Mouse (Mus musculus) embryonic stem cell, embryonic (primary cell): ENCODE data around the gene Dnaaf1.

Experiments used
- CTCF ChIA-PET, 4 experiments: fragments of 300-600 bp in 2 of 4; fragments of 350-600 bp in 2 of 4; sonication (Branson Sonifier 250); formaldehyde crosslinking; loops; one replicate each; lab custom pipeline; 2022; ENCODE audit warnings: inconsistent platforms in 2 of 4; lab: Charles Lee
- POLR2A ChIA-PET, 4 experiments: fragments of 300-600 bp in 2 of 4; fragments of 350-600 bp in 2 of 4; sonication (Branson Sonifier 250); formaldehyde crosslinking; loops; one replicate each; lab custom pipeline; 2022; ENCODE audit warnings: antibody characterized with exemption in 4 of 4, inconsistent platforms in 1 of 4; lab: Charles Lee

The Dnaaf1 gene

DNA sequence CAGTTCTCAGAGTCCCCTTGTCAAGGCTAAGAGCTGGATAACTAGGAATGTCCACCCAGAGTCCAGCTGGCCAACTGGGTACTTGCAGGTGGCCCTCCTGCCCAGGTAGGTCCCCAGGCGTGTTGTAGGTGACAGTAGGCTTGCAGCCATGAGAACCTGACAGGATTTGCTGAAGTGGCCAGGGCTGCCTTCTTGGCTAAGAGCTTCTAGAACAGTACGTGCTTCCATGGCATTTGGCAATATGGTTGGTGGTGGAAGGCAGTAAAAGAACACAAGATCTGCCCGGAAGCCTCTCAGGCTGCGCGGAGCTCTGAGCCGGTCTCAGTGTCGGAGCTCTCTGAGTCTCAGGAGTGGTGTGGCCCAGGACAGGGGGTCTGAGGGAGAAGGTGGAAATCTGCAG, 49.9 kb downstream of the Dnaaf1 start:
- ChIA-PET POLR2A (interaction anchor here in 3 of 4 experiments (0.8 to 2.1 kb wide), 8 partner anchors 8 to 66 kb away, joined by 3 to 11 read pairs (median 4); partner anchors contain the start of genes Kcng4 (in 1 of the 3) and Mbtps1 (in 1 of the 3)), CTCF (interaction anchor here in 3 of 4 experiments (0.8 to 1.5 kb wide), 7 partner anchors 45 to 240 kb away, joined by 3 to 5 read pairs (median 3); no protein-coding TSS in a partner anchor)

- POLR2A ChIA-PET, result interaction anchor here in 3 of 4 experiments (0.6 to 2.1 kb wide), 7 partner anchors 10 to 68 kb away, joined by 3 to 11 read pairs (median 4); partner anchors contain the start of genes Mbtps1 (in 2 of the 3) and Kcng4 (in 1 of the 3)
- CTCF ChIA-PET, result interaction anchor here (0.6 to 1.5 kb wide), 11 partner anchors 11 to 388 kb away, joined by 3 to 9 read pairs (median 3); no protein-coding TSS in a partner anchor
Observed at GRCm38 (mm10) chr8:119625788-119626187, 50.8 kb downstream of the Dnaaf1 start.

DNA sequence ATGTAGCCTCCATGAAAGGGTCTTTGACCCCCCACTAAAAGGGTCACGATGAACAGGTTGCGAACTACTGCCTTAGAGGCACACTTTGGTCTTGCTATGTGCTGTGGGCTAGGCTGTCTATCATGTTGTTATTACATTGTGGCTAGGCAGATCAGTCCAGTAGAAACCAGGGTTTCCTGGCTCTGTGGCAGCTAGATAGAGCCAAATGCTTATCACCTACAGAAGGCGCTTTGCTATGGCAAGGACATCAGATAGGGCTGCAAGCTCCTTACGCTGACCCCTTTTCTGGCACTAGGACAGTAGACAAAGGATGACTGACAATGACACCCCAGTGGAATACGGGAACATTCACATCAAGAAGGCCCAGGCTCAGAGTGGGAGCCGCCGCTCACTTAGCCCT, 52.2 kb downstream of the Dnaaf1 start:
- ChIA-PET POLR2A (interaction anchor here in 3 of 4 experiments (0.6 to 2.3 kb wide), 5 partner anchors 9 to 1866 kb away, joined by 3 to 10 read pairs (median 4); partner anchors contain the start of genes Mbtps1 (in 2 of the 3) and Taf1c (in 1 of the 3)), CTCF (interaction anchor here in 2 of 4 experiments (1.2 to 2.3 kb wide), 3 partner anchors 49 to 213 kb away, joined by 3 to 13 read pairs (median 4); no protein-coding TSS in a partner anchor)

DNA sequence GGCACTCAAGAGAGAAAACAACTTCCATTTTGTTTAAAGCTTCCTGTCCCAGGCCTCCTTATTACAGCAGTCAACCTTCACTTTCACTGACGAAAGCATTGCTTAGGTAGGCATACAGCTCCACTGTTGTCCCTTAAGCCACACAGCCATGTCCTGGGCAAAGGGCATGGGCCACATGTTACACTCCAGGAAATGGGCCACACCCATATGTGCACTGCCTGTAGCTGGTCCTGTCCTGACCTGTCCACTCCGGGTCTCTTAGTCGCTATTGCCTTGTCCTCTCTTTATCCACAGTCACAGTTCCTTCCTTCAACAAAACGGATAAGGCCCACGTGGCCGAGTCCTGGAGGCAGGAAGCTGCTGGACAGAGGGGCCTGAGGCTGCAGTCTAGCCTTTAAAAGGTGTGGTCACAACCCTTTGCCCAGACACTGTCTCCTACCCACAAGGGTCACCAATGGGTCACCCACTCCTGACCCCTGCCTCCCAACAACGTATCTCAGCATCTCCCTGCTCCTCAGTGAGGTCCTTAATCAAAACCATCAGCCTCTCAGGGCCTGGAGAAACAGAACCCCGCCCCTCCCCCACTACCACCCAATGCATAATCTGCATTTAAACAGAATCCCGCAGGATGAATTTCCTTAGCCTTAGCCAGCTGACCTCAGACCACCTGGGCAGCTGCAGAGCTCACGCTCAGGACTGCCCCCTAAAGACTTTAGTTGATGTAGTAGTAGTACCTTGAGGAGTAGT, 52.8 kb downstream of the Dnaaf1 start:
- ChIA-PET CTCF (interaction anchor here (0.6 to 2.3 kb wide), 12 partner anchors 11 to 1610 kb away, joined by 3 to 13 read pairs (median 3); no protein-coding TSS in a partner anchor), POLR2A (interaction anchor here in 3 of 4 experiments (0.6 to 2.3 kb wide), 9 partner anchors 9 to 1866 kb away, joined by 3 to 10 read pairs (median 4); partner anchors contain the start of genes Mbtps1 (in 2 of the 3), Slc38a8 (in 1 of the 3) and Taf1c (in 1 of the 3))

GRCm38 (mm10) chr8:119630841-119631240, 55.8 kb downstream of the Dnaaf1 start:
- POLR2A ChIA-PET, result interaction anchor here in 2 of 4 experiments (1.1 to 2.2 kb wide), 4 partner anchors 8 to 72 kb away, joined by 3 to 16 read pairs (median 9); partner anchors contain the start of gene Mbtps1 (in 1 of the 2)
- CTCF ChIA-PET, result interaction anchor here in 1 of 4 experiments (0.6 to 1.7 kb wide), 2 partner anchors 29 to 39 kb away, joined by 6 read pairs; no protein-coding TSS in a partner anchor

DNA sequence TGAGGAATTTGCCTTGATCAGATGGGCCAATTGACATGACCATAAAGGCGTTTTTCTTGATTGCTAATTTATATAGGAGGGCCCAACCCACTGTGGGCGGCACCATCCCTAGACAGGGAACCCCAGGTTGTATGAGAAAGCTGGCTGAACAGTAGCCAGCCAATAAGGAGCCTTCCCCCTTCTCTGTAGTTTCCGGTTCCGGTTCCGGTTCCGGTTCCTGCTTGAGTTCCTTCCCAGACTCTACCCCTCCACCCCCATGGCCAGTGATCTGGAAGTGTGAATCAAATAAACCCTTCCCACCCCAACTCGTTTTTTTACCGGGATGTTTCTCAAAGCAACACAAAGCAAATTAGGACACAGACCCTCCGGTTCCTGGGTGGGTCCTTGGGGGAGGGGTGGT, 57.2 kb downstream of the Dnaaf1 start:
- ChIA-PET POLR2A (interaction anchor here in 3 of 4 experiments (0.5 to 2.6 kb wide), 14 partner anchors 9 to 619 kb away, joined by 3 to 16 read pairs (median 4); partner anchors contain the start of genes Mbtps1 (in 2 of the 3), Adad2 (in 1 of the 3), Taf1c (in 1 of the 3) and Tldc1 (in 1 of the 3)), CTCF (interaction anchor here in 3 of 4 experiments (0.6 to 2.6 kb wide), 8 partner anchors 37 to 219 kb away, joined by 3 to 11 read pairs (median 4); no protein-coding TSS in a partner anchor)

DNA sequence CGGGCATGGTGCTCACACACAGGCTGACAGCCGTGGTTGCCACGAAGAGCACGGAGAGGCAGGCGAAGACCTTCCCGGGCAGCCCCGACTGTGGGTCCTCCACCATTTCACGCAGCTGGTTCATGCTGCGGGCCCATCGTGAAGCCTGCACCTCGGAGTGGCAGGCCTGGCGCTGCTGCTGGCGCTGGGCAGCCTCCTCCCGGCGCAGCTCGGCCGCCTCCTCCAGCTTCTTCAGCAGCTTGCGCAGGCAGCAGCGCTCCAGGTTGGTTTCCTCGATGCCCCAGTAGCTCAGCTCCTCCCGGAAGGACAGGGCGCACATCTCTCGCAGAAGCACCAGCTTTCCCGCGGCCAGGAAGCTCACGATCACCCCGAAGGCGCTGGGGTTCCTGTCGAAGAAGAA, 57.9 kb downstream of the Dnaaf1 start:
- ChIA-PET CTCF (interaction anchor here (0.6 to 2.6 kb wide), 12 partner anchors 28 to 220 kb away, joined by 3 to 11 read pairs (median 4); partner anchors contain the start of gene Taf1c (in 1 of the 4)), POLR2A (interaction anchor here in 3 of 4 experiments (0.6 to 2.6 kb wide), 18 partner anchors 8 to 618 kb away, joined by 3 to 16 read pairs (median 4); partner anchors contain the start of genes Mbtps1 (in 2 of the 3), Taf1c (in 2 of the 3), Adad2 (in 1 of the 3) and Tldc1 (in 1 of the 3))

DNA sequence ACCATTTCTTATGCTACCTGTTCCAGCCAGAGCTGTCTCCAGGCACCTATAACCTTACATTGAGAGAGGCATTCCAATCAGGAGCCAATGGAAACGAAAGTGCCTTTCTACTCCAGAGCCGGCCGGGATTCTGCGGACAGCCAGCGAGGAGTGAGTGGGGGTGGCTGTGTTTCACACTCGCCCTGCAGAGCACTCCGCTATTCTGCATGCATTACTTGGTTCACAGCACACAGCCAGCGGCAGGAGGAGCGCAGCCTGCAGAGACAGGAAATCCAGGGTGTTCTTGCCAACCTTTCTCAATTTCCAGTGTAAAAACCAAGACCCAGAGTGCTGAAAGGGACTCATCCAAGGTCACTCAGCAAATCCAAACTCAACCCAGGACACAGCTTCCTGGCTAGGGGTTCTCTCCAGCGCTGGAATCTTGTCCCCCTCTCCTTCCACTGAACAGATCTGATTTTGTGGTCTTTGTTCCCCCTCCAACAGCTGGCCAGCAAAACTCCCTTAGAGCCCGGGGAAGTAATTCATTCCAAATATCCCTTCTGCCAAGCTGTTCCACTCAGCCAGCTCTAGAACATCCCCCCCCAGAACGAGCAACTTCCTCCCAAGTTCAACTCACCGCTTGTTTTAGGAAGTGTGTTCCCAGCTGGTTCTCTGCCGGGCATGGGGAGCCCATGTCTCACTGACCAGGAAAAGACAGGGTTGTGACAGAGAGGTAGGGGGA, 59.7 kb downstream of the Dnaaf1 start:
- ChIA-PET CTCF (interaction anchor here (0.6 to 2.1 kb wide), 8 partner anchors 21 to 223 kb away, joined by 3 to 11 read pairs (median 3); no protein-coding TSS in a partner anchor), POLR2A (interaction anchor here in 3 of 4 experiments (0.6 to 1.8 kb wide), 5 partner anchors 10 to 281 kb away, joined by 3 to 5 read pairs (median 4); no protein-coding TSS in a partner anchor)

DNA sequence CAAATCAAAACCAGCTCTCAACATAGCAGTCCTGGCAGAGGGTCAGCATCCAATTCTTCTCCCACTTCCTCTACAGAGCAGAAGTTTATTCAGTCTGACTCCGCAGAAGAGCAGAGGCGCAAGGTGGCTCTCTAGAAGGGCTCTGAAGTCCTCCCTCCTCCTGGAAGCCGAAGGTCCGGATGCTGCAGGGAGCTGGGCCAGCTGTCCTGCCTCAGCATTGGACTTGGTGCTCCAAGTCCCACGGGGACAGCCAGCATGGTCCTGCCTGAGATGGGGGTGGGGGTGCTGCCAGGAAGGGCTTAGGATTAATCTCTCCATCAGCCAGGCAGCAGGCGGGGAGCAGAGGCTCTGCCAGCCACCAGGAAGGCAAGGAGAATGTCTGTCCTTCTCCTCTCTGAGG, 60.3 kb downstream of the Dnaaf1 start, which contains the start of gene Kcng4:
Gene Kcng4, minus strand, starts transcription at position 303 of the 400 bp plus-strand sequence.
- ChIA-PET CTCF (interaction anchor here (0.6 to 2.1 kb wide), 9 partner anchors 21 to 275 kb away, joined by 3 to 11 read pairs (median 4); no protein-coding TSS in a partner anchor), POLR2A (interaction anchor here in 3 of 4 experiments (0.6 to 1.8 kb wide), 5 partner anchors 9 to 984 kb away, joined by 3 to 17 read pairs (median 4); no protein-coding TSS in a partner anchor)

DNA sequence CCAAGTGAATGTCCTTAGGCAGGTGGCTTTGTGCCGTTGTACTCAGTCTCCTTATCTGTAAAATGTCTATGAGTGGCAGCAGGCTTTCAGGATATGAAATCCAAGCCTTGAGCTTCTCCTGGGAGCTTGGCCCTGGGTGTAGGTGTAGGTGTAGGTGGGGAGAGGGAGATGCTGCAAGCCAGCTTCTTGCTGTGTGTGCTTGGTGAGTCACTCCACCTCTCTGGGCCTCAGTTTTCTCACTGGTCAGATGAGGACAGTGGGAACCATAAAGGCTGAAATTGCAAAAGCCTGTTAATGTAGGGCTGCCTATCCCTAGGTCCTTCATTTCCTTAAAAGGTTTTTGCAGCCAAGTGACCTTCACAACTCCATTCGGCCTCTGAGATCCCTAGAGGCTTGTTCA, 60.9 kb downstream of the Dnaaf1 start:
- CTCF ChIA-PET, result interaction anchor here in 3 of 4 experiments (0.6 to 2.1 kb wide), 10 partner anchors 10 to 276 kb away, joined by 3 to 11 read pairs (median 4); no protein-coding TSS in a partner anchor
- POLR2A ChIA-PET, result interaction anchor here in 3 of 4 experiments (0.6 to 1.8 kb wide), 4 partner anchors 11 to 983 kb away, joined by 3 to 17 read pairs (median 4); partner anchors contain the start of gene Mbtps1 (in 1 of the 3)

GRCm38 (mm10) chr8:119636766-119637165, 61.7 kb downstream of the Dnaaf1 start:
- CTCF ChIA-PET, result interaction anchor here in 3 of 4 experiments (0.6 to 1.3 kb wide), 3 partner anchors 11 to 33 kb away, joined by 3 to 4 read pairs (median 3); no protein-coding TSS in a partner anchor
- POLR2A ChIA-PET, result interaction anchor here in 1 of 4 experiments (1.3 kb wide), 1 partner anchor 78 kb away, joined by 3 read pairs; the partner anchor contains the start of gene Mbtps1

DNA sequence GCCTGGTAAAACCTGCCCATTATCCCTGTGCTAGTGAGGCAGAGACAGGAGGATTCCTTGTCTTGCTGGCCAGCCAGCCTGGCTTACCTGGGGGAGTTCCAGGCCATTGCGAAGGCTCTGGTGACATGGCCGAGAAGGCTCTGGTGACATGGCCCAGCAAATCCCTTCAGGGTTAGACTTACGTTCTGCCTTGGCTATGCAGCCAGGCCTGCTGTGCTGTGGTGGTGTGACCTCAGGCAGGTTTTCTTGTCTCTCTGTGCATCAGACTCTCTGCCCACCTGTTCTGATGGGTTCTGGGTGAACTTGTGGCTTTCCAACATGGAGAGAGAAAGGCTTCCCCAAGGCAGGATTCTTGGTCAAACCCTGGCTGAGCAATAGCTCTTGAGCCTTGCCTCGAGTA, 62.3 kb downstream of the Dnaaf1 start:
- POLR2A ChIA-PET, result interaction anchor here in 1 of 4 experiments (0.6 to 0.9 kb wide), 2 partner anchors 123 to 136 kb away, joined by 3 read pairs; partner anchors contain the start of gene Slc38a8
- CTCF ChIA-PET, result no interaction called here

- ChIA-PET CTCF (interaction anchor here in 2 of 4 experiments (0.5 to 1.1 kb wide), 2 partner anchors 9 to 10 kb away, joined by 3 read pairs; no protein-coding TSS in a partner anchor), POLR2A (interaction anchor here in 1 of 4 experiments (0.9 kb wide), 1 partner anchor 137 kb away, joined by 3 read pairs; the partner anchor contains the start of gene Slc38a8)
Observed at GRCm38 (mm10) chr8:119638261-119638660, 63.2 kb downstream of the Dnaaf1 start.

DNA sequence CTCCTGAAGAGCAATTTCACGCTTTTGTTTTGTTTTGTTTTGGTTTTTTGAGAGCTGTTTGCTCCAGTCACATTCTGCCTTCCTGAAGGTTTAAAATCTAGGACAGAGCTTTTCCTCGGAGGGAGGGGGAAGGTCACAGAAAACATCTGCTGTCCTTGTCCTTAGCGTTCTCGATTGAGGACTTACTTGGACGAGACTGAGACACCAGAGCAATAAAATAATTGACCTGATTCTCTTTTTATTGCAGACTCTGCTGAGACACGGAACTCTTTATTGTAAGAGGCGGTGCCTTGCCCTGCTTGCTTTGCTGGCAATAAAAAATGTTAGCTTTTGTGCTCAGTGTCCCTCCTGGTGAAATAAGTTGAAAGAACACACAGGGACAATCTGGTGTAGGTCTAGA, 64.8 kb downstream of the Dnaaf1 start:
- ChIA-PET CTCF (interaction anchor here in 3 of 4 experiments (0.6 to 1.5 kb wide), 6 partner anchors 14 to 895 kb away, joined by 3 to 6 read pairs (median 4); no protein-coding TSS in a partner anchor), POLR2A (interaction anchor here in 2 of 4 experiments (0.7 to 1.0 kb wide), 2 partner anchors 17 to 213 kb away, joined by 3 read pairs; no protein-coding TSS in a partner anchor)

DNA sequence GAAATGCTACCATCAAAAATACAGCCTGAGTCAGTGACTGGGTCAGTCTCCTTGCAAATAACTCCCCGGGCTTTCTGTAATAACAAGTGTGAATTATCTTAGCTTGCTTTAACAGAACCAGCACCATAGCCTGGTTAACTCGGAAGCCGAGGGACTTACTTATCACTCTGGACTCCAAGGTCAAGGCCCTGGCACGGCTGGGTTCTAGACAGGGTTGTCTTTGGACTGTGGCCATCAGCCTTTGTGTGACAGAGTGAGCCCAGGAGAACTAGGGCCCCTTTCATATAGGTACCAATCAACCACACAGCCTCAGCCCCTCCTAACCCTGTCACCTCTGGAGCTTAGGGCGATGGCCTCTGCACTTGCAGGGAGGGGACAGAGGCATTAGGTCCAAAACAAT, 66.0 kb downstream of the Dnaaf1 start:
- ChIA-PET POLR2A (no interaction called here), CTCF (interaction anchor here in 1 of 4 experiments (0.7 to 1.7 kb wide), 3 partner anchors 15 to 541 kb away, joined by 3 to 6 read pairs (median 3); no protein-coding TSS in a partner anchor)

DNA sequence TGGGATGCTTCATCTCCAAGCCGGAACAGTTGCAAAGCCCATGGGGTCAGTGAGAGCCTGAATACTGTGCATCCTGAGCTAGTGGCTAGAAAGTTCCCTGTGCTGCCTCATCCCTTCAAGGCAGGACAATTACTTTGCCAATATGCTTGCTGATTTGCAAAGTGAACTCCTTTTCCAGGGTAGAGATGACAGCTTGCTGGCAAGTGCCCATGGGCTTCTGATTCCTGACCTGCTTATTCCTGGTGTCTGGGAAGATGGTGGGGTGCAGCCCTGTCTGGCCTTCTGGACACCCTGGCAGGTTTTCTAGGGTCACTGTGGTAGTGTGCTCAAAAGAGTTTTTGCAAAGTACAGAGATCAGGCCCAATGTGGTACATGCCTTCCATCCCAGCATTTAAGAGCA, 67.9 kb downstream of the Dnaaf1 start:
- ChIA-PET CTCF (interaction anchor here in 2 of 4 experiments (0.6 to 1.0 kb wide), 3 partner anchors 26 to 199 kb away, joined by 3 read pairs; no protein-coding TSS in a partner anchor), POLR2A (interaction anchor here in 1 of 4 experiments (0.6 kb wide), 1 partner anchor 1813 kb away, joined by 3 read pairs; no protein-coding TSS in a partner anchor)
